Mouse (Mus musculus): Measurements from ENCODE around the gene Emd.
A peak's percentile ranks its signal among the peaks of the same experiment; 100 is the strongest.

- TF ChIP-seq CTCF (IDR thresholded peaks at IDR 0.05; ENCODE audit: control insufficient read depth, insufficient read depth, low read length) (no peak), POLR2A (IDR thresholded peaks at IDR 0.05; ENCODE audit: borderline replicate concordance, control insufficient read depth, low read depth, low read length) (peak; percentile 45; the same call in 1 of the 2 replicates)
These were observed 8.8 kb upstream of the Emd start for GRCm38 (mm10) chrX:74245687-74246086.
